Mouse (Mus musculus): ENCODE data around the gene Gm43191. TPM values are rescaled to one million over a fixed set of nuclear protein-coding genes. Genes with fewer than 3 reads are reported as not detected.

The Gm43191 gene
- polyA plus RNA-seq (2012; rRNA removed) = not detected in 2 replicates

DNA sequence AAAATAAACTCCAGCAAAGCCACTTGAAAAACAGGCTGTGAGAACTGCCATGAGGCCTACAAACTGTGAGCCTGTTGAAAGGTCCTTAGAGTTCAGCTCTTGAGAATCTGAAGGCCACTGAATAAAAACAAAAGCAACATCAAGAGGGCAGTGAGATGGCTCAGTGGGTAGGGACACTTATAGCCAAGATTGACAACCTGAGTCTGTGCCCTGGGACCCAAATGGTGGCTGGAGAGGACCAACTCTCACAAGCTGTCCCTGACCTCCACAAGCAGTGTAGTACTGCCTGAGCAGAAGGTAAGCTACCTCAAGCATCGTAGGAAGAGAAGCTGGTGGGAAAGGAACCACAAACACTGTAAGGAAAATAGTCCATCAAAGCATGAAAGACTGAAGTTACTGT, at the start of gene Gm43191:
TSS of gene Gm43191 (minus strand) at position 101 of the 400 bp plus-strand sequence.

DNA sequence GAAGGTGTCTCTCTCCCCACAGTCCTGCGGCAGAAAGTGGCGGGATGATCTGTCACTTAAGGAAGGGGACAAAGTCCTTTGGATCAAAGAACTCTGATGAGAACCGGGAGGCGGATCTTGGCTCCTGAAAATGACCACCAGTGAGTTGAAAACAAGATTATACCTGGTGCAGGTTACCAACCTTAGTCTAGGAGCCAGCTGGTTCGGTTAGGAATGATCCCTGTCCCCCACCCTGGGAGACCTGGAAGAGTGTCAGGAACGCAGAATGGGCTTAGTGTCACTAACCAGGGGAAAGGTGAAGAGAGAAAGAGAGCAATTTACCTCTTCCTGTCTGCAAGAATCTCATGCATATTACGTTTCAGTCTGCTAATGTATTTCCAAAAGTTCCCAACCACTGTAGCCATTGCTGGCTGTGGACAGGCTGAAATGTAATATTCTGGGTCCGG, 31.4 kb upstream of the Gm43191 start, which contains the start of gene Slc35a3:
TSS of gene Slc35a3 (minus strand) at position 396 of the 446 bp plus-strand sequence.

DNA sequence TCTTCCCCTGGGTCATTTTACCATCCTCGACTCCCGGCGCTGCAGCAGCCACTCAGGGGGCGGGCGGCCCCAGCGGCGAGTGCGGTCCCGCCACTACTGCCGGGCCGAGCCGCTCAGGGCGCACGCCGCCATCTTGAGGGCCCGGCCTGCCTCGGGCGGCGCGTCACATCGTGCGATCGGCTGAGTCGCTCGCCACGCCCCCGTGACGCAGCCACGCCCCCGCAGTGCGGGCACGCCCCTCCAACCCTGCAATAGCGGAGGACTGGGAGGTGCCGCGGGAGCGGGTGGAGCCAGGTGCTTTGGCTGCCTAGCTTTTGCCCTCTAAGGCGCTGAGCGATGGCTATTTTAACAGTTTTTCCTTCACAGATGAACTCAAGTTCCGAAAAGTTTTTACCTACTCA, 18.6 kb downstream of the Gm43191 start, which contains the start of gene Mfsd14a:
TSS of gene Mfsd14a (minus strand) at position 215 of the 401 bp plus-strand sequence.

DNA sequence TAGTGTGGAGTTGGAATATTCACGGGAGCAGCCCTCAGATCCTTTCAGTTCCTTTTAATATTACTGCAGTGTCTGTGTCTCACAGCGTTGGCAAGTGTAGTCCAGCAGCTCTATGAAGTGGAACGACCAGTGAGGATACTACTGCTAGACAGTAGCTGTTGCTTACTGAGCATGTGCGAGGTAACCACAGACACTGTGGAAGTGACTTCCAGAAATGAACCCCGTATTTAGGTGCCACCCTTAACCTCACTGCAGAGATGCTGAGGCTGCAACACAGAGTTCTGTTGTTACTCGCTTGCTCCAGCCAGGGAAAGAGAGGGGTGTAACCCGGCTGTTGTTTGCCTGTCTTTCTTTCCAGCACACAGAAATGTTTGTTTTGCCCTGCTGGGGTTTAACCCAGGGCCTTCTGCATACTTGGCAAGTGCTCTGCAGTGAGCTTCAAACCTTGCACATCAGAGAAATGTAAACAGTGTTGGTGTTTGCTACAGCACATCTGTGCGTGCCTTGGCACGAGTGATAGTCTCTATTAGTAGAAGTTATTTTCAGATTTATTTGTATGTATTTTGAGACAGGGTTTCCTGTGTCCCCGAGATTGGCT, 66.7 kb downstream of the Gm43191 start, which contains the start of gene Trmt13:
TSS of gene Trmt13 (minus strand) at position 293 of the 598 bp plus-strand sequence.

DNA sequence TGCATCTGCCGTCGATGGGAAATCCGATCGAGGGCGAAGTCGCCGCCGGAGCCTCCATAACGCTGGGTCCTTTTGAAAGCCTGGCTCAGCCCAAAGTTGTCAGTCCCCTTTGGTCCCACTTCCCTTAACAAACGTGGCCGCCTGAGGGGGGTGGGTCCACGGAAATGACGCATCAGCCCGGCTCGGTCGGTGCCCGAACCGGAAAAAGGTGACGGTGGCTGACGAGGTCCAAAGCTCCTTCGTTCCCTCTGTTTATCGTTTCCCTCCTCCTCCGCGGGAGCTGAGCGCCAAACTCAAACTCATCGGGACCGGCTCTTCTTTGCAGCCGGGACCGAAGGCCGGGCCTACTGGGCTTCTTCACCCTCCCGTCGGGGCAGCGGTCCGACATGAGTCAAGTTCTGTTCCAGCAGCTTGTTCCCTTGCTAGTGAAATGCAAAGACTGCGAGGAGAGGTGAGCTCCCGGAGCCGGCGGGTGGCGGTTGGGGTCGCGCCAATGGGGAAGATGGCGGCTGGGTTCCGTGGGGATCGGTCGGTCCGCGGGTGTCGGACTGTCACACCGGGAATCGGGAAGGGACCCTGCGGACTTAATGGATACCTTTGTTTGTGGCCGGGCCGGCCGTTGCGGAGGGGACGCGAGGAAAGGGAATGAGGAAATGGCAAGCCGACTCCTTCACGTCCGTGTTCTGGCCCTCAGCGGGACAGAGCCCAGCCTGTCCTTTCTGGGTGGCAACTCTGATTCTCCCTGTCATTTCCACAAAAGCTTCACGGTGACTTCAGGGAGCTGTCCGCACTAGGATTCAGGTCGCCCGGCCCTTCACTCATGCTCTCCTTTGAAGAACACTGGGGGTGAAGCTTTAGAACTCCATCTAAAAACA, 86.1 kb downstream of the Gm43191 start, which contains the start of gene Sass6:
TSS of gene Sass6 (plus strand) at position 255 of the 875 bp plus-strand sequence.

Other genes starting within 250 kb of the Gm43191 start
- 40.8 and 58.8 TPM in 2 replicates for gene Rtca, start 173.1 kb downstream of the Gm43191 start, polyA plus RNA-seq (2012; rRNA removed)
- gene Dbt, start 168.2 kb downstream of the Gm43191 start, polyA plus RNA-seq (2012; rRNA removed) = 4.0 and 5.4 TPM in 2 replicates
- 0.36 and 0.67 TPM in 2 replicates for gene Lrrc39, start 118.3 kb downstream of the Gm43191 start, polyA plus RNA-seq (2012; rRNA removed)
- gene Sass6, start 86.3 kb downstream of the Gm43191 start, polyA plus RNA-seq (2012; rRNA removed) = 1.0 TPM in 2 replicates
- gene Trmt13, start 66.7 kb downstream of the Gm43191 start, polyA plus RNA-seq (2012; rRNA removed) = 2.9 and 3.1 TPM in 2 replicates
- gene Mfsd14a, start 18.6 kb downstream of the Gm43191 start, polyA plus RNA-seq (2012; rRNA removed) = 16.0 and 16.8 TPM in 2 replicates
- gene Slc35a3, start 31.6 kb upstream of the Gm43191 start, polyA plus RNA-seq (2012; rRNA removed) = 3.2 and 5.4 TPM in 2 replicates
- gene Agl, start 126.9 kb upstream of the Gm43191 start, polyA plus RNA-seq (2012; rRNA removed) = 8.1 and 8.4 TPM in 2 replicates
- gene Frrs1, start 178.2 kb upstream of the Gm43191 start, polyA plus RNA-seq (2012; rRNA removed) = 14.4 and 20.5 TPM in 2 replicates

All from ovary, adult 2 months (tissue).